Mouse (Mus musculus): Measurements from ENCODE around the gene Tmem88. TPM values are rescaled to one million over a fixed set of nuclear protein-coding genes. Genes with fewer than 3 reads are reported as not detected.

The Tmem88 gene
- total and polyA plus RNA-seq, 2 experiments from 2014 or later: 33.0 to 62.5 TPM

GRCm38 (mm10) chr11:69412548-69412947 lies 14.5 kb upstream of the Tmem88 start:
- H3K4me3 ChIP-seq (ENCODE audit: low read depth, low read length): no peak overlapping the region
- peaks cover 44% of the 10 kb centered on the region for H3K4me1 ChIP-seq (ENCODE audit: control insufficient read depth, insufficient read depth)
- WGBS: 54% methylated on average over 7 of the region's 7 CpGs
- no peak overlapping the region for H3K9ac ChIP-seq (replicated peaks; ENCODE audit: low read depth, low read length)
- DNase-seq (ENCODE audit: low spot score) (no peak), ATAC-seq (ENCODE audit: insufficient read depth, low read depth) (no peak)
- peak overlapping the region; percentile 98; the same call in 1 of the 2 replicates for H3K27ac ChIP-seq (ENCODE audit: low read depth)
- H3K4me2 ChIP-seq (ENCODE audit: low read depth, low read length): no peak overlapping the region
- peaks cover 15% of the 10 kb centered on the region for H3K36me3 ChIP-seq (replicated peaks; ENCODE audit: control insufficient read depth, insufficient read depth, low read length)
- TF ChIP-seq EP300 (IDR thresholded peaks at IDR 0.05; ENCODE audit: low read depth) (no peak), CTCF (IDR thresholded peaks at IDR 0.05; ENCODE audit: low read depth) (no peak)
- H3K27me3 ChIP-seq (ENCODE audit: control insufficient read depth, insufficient read depth, low read length): no peaks in the 10 kb centered on the region
- H3K9me3 ChIP-seq (replicated peaks; ENCODE audit: control insufficient read depth, low read length): no peaks in the 10 kb centered on the region

DNA sequence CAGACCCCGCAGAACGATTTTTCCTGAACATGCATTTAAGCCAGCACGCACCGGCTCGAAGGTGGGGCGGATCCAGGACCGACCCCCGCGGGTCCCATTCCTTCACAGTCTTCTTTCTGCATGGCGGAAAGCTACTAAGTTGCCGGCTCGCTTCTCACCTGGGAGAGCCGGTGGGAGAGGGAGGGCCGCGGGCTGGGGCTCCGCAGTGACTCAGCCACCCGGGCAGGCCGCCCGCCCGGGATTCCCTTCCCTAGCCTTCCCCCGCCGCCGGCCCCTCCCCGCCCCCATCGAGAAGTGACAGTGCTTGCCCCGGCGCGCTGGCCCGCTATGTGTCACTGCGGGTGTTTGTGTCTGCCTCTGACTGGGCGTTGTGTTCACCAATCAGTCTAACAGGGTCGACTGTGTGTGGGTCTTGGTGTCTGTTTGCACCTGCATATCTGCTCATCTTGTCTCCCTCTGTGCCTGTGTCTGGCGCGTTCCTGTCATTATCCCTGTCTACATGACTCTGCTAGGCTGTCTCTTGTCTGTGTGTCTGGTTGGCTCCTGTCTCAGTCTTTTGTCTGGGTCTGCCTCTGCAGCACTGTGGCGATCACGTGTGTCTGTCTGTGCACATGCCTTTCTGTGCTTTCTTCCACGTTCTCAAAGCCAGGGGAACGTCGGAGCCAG lies 13.6 kb upstream of the Tmem88 start:
- peak overlapping the region; percentile 88 for H3K9ac ChIP-seq (replicated peaks; ENCODE audit: low read depth, low read length)
- H3K36me3 ChIP-seq (replicated peaks; ENCODE audit: control insufficient read depth, insufficient read depth, low read length): peaks cover 24% of the 10 kb centered on the region
- H3K27me3 ChIP-seq (ENCODE audit: control insufficient read depth, insufficient read depth, low read length): no peaks in the 10 kb centered on the region
- DNase-seq (ENCODE audit: low spot score) (peak; percentile 86), ATAC-seq (ENCODE audit: insufficient read depth, low read depth) (peak; percentile 24)
- H3K27ac ChIP-seq (ENCODE audit: low read depth): peak overlapping the region; percentile 98
- 0 out of 2 replicates have a peak, but pooled peaks have one; percentile 2 for TF ChIP-seq EP300 (IDR thresholded peaks at IDR 0.05; ENCODE audit: low read depth)
- TF ChIP-seq CTCF (IDR thresholded peaks at IDR 0.05; ENCODE audit: low read depth): no peak
- peak overlapping the region; percentile 96 for H3K4me2 ChIP-seq (ENCODE audit: low read depth, low read length)
- peak overlapping the region; percentile 89 for H3K4me3 ChIP-seq (ENCODE audit: low read depth, low read length)
- no peaks in the 10 kb centered on the region for H3K9me3 ChIP-seq (replicated peaks; ENCODE audit: control insufficient read depth, low read length)
- WGBS: under 1% methylated on average over 37 of the region's 39 CpGs
- H3K4me1 ChIP-seq (ENCODE audit: control insufficient read depth, insufficient read depth): peaks cover 39% of the 10 kb centered on the region

GRCm38 (mm10) chr11:69411073-69411535 lies 13.1 kb upstream of the Tmem88 start:
- DNase-seq (ENCODE audit: low spot score) (peak; percentile 96), ATAC-seq (ENCODE audit: insufficient read depth, low read depth) (peak; percentile 55)
- H3K27me3 ChIP-seq (ENCODE audit: control insufficient read depth, insufficient read depth, low read length): no peaks in the 10 kb centered on the region
- no peaks in the 10 kb centered on the region for H3K9me3 ChIP-seq (replicated peaks; ENCODE audit: control insufficient read depth, low read length)
- H3K27ac ChIP-seq (ENCODE audit: low read depth): peak overlapping the region; percentile 98
- peak overlapping the region; percentile 89 for H3K4me3 ChIP-seq (ENCODE audit: low read depth, low read length)
- H3K36me3 ChIP-seq (replicated peaks; ENCODE audit: control insufficient read depth, insufficient read depth, low read length): peaks cover 30% of the 10 kb centered on the region
- H3K4me1 ChIP-seq (ENCODE audit: control insufficient read depth, insufficient read depth): peaks cover 39% of the 10 kb centered on the region
- peak overlapping the region; percentile 88 for H3K9ac ChIP-seq (replicated peaks; ENCODE audit: low read depth, low read length)
- TF ChIP-seq EP300 (IDR thresholded peaks at IDR 0.05; ENCODE audit: low read depth) (peak; percentile 27; the same call in 1 of the 2 replicates), CTCF (IDR thresholded peaks at IDR 0.05; ENCODE audit: low read depth) (no peak)
- peak overlapping the region; percentile 96 for H3K4me2 ChIP-seq (ENCODE audit: low read depth, low read length)
- under 1% methylated on average over 26 of the region's 26 CpGs for WGBS

GRCm38 (mm10) chr11:69410310-69411072 lies 12.5 kb upstream of the Tmem88 start:
- H3K9ac ChIP-seq (replicated peaks; ENCODE audit: low read depth, low read length): peak overlapping the region; percentile 88
- H3K4me2 ChIP-seq (ENCODE audit: low read depth, low read length): peak overlapping the region; percentile 96
- 0 out of 2 replicates have a peak, but pooled peaks have one; percentile 1 for ATAC-seq (ENCODE audit: insufficient read depth, low read depth)
- no peaks in the 10 kb centered on the region for H3K9me3 ChIP-seq (replicated peaks; ENCODE audit: control insufficient read depth, low read length)
- under 1% methylated on average over 41 of the region's 41 CpGs for WGBS
- H3K27me3 ChIP-seq (ENCODE audit: control insufficient read depth, insufficient read depth, low read length): no peaks in the 10 kb centered on the region
- peaks cover 36% of the 10 kb centered on the region for H3K36me3 ChIP-seq (replicated peaks; ENCODE audit: control insufficient read depth, insufficient read depth, low read length)
- peak overlapping the region; percentile 98 for H3K27ac ChIP-seq (ENCODE audit: low read depth)
- peaks cover 39% of the 10 kb centered on the region for H3K4me1 ChIP-seq (ENCODE audit: control insufficient read depth, insufficient read depth)
- peak overlapping the region; percentile 89 for H3K4me3 ChIP-seq (ENCODE audit: low read depth, low read length)
- no peak for TF ChIP-seq CTCF (IDR thresholded peaks at IDR 0.05; ENCODE audit: low read depth)
- TF ChIP-seq EP300 (IDR thresholded peaks at IDR 0.05; ENCODE audit: low read depth): no peak; the same call in 1 of the 2 replicates
- DNase-seq (ENCODE audit: low spot score): peak; percentile 75

- peak overlapping the region; percentile 89 for H3K4me3 ChIP-seq (ENCODE audit: low read depth, low read length)
- H3K9me3 ChIP-seq (replicated peaks; ENCODE audit: control insufficient read depth, low read length): no peaks in the 10 kb centered on the region
- H3K4me2 ChIP-seq (ENCODE audit: low read depth, low read length): peak overlapping the region; percentile 96
- 0% methylated on average over 18 of the region's 18 CpGs for WGBS
- DNase-seq (ENCODE audit: low spot score) (no peak), ATAC-seq (ENCODE audit: insufficient read depth, low read depth) (no peak)
- H3K36me3 ChIP-seq (replicated peaks; ENCODE audit: control insufficient read depth, insufficient read depth, low read length): peaks cover 41% of the 10 kb centered on the region
- peak overlapping the region; percentile 88 for H3K9ac ChIP-seq (replicated peaks; ENCODE audit: low read depth, low read length)
- TF ChIP-seq EP300 (IDR thresholded peaks at IDR 0.05; ENCODE audit: low read depth) (no peak), CTCF (IDR thresholded peaks at IDR 0.05; ENCODE audit: low read depth) (no peak)
- H3K27me3 ChIP-seq (ENCODE audit: control insufficient read depth, insufficient read depth, low read length): no peaks in the 10 kb centered on the region
- H3K27ac ChIP-seq (ENCODE audit: low read depth): peak overlapping the region; percentile 98
- peaks cover 38% of the 10 kb centered on the region for H3K4me1 ChIP-seq (ENCODE audit: control insufficient read depth, insufficient read depth)
Measured at GRCm38 (mm10) chr11:69410045-69410309, 11.9 kb upstream of the Tmem88 start.
